Mouse (Mus musculus): ENCODE measurements at regions not wholly inside any gene's neighbourhood (a gene's known extent, or its start where the extent isn't known, plus 50 kb on each side); places are given as distances from the start of the nearest gene placed in this dataset.

GRCm38 (mm10) chr10:112521388-112521787, 250.5 kb downstream of the Kcnc2 start:
- Histone ChIP-seq H3K36me3 (ENCODE audit: control insufficient read depth, insufficient read depth, low read length) (no peaks in the 10 kb centered on the region), H3K27ac (ENCODE audit: low read depth, low read length) (no peak overlapping the region), H3K27me3 (ENCODE audit: control insufficient read depth, insufficient read depth, low read length) (no peaks in the 10 kb centered on the region), H3K9ac (ENCODE audit: low read length) (no peak overlapping the region), H3K9me3 (ENCODE audit: control insufficient read depth, low read length) (no peaks in the 10 kb centered on the region), H3K4me2 (no peak overlapping the region), H3K4me3 (ENCODE audit: low read depth, low read length) (no peak overlapping the region), H3K4me1 (ENCODE audit: control insufficient read depth, insufficient read depth, low read length) (no peaks in the 10 kb centered on the region)
- DNase-seq (ENCODE audit: low spot score, missing footprints) (no peak), ATAC-seq (ENCODE audit: low FRiP score) (no peak)
- WGBS, result 92% methylated on average over 5 of the region's 5 CpGs

- no peaks in the 10 kb centered on the region for H3K36me3 ChIP-seq (ENCODE audit: control insufficient read depth, insufficient read depth, low read length)
- no peak overlapping the region for H3K4me2 ChIP-seq
- 86% methylated on average over 4 of the region's 4 CpGs for WGBS
- H3K27ac ChIP-seq (ENCODE audit: low read depth, low read length), result no peak overlapping the region
- H3K9me3 ChIP-seq (ENCODE audit: control insufficient read depth, low read length), result no peaks in the 10 kb centered on the region
- H3K4me1 ChIP-seq (ENCODE audit: control insufficient read depth, insufficient read depth, low read length), result no peaks in the 10 kb centered on the region
- ATAC-seq (ENCODE audit: low FRiP score), result no peak
- DNase-seq (ENCODE audit: low spot score, missing footprints), result no peak
- H3K9ac ChIP-seq (ENCODE audit: low read length), result no peak overlapping the region
- no peak overlapping the region for H3K4me3 ChIP-seq (ENCODE audit: low read depth, low read length)
- no peaks in the 10 kb centered on the region for H3K27me3 ChIP-seq (ENCODE audit: control insufficient read depth, insufficient read depth, low read length)
Observed at GRCm38 (mm10) chr10:112543051-112543450, 272.1 kb downstream of the Kcnc2 start.

DNA sequence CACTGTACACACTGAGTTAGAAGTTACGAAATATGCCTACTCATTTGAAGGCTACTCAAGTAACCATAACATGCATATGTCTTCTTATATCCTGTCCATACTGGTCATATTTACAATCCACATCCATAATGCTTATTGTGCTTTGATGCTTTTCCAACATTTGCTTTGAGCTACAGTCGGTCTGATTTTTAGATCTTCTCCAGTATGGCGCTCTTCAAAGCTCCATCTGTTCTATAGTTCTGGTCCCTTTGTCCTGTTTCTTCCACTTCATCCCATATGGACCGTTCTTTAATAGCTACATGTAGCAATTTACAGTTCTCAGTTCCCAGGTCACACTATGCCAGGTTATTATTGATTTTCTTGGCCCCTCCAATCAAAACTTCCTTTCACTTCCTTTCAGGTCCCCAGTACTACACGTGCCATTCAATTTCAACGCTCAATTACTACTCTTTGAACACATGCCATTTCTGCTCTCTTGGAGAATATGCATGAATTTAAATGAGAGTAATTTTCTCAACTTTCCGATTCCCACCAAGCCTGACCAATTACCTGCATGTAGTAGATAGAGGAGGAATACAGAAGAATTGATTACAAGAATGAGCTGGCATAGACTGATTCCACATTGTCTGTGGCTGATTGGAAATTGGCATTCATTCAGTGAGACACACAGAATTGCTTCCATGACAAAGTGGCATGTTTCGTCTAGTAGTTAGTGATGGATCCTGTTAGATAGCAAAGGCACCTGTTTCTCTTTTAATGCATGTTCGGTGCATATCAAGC, 301.0 kb downstream of the Kcnc2 start:
- DNase-seq (ENCODE audit: low spot score, missing footprints) (no peak), ATAC-seq (ENCODE audit: low FRiP score) (no peak)
- no peak overlapping the region for H3K4me3 ChIP-seq (ENCODE audit: low read depth, low read length)
- no peak overlapping the region for H3K4me2 ChIP-seq
- no peaks in the 10 kb centered on the region for H3K4me1 ChIP-seq (ENCODE audit: control insufficient read depth, insufficient read depth, low read length)
- 91% methylated on average over 9 of the region's 9 CpGs for WGBS
- H3K9me3 ChIP-seq (ENCODE audit: control insufficient read depth, low read length), result no peaks in the 10 kb centered on the region
- no peak overlapping the region for H3K9ac ChIP-seq (ENCODE audit: low read length)
- no peak overlapping the region for H3K27ac ChIP-seq (ENCODE audit: low read depth, low read length)
- no peaks in the 10 kb centered on the region for H3K27me3 ChIP-seq (ENCODE audit: control insufficient read depth, insufficient read depth, low read length)
- H3K36me3 ChIP-seq (ENCODE audit: control insufficient read depth, insufficient read depth, low read length), result no peaks in the 10 kb centered on the region

DNA sequence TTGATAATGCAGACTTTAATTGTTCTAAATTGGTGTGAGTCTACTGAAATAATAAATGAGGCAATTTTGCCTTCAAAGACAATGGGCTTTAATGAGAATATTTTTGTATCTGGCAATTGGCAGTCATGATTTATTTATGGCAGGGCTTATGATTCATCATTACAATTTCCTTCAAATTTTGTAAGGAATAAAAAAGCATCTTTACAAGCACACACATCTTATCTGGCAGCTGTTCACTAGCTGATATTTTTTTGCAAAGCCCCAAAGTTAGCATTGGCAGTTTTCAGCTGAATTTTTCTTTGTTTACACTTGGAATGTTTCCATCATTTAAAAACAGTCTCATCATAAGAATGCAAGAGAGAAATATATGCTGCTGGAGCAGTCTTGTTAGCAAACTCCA, 301.6 kb downstream of the Kcnc2 start:
- Histone ChIP-seq H3K27me3 (ENCODE audit: control insufficient read depth, insufficient read depth, low read length) (no peaks in the 10 kb centered on the region), H3K27ac (ENCODE audit: low read depth, low read length) (no peak overlapping the region), H3K9me3 (ENCODE audit: control insufficient read depth, low read length) (no peaks in the 10 kb centered on the region), H3K4me3 (ENCODE audit: low read depth, low read length) (no peak overlapping the region), H3K9ac (ENCODE audit: low read length) (no peak overlapping the region), H3K4me2 (no peak overlapping the region), H3K4me1 (ENCODE audit: control insufficient read depth, insufficient read depth, low read length) (no peaks in the 10 kb centered on the region), H3K36me3 (ENCODE audit: control insufficient read depth, insufficient read depth, low read length) (no peaks in the 10 kb centered on the region)
- DNase-seq (ENCODE audit: low spot score, missing footprints), result no peak
- ATAC-seq (ENCODE audit: low FRiP score), result no peak

- no peak for ATAC-seq (ENCODE audit: low FRiP score)
- 88% methylated on average over 9 of the region's 9 CpGs for WGBS
- no peak overlapping the region for H3K27ac ChIP-seq (ENCODE audit: low read depth, low read length)
Observed at GRCm38 (mm10) chr10:112584939-112585338, 314.0 kb downstream of the Kcnc2 start.

DNA sequence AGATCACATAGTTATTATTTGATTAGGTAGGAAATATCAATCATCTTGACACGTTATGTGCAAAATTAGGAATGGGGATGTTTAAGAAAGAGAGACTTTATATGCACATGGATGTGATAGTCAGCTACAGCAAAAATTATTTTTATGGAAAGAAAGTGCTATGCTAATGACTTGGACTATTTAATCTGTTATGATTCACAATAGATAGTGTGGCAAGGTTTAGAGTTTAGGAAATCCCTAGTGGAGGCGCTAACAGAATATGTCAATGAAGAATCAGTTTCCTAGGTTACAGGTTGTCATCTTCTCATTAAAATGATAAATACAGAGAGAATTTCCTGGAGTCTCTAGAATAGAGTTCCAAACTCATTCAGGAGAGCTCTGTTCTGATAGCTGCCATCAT, 323.4 kb downstream of the Kcnc2 start:
- H3K36me3 ChIP-seq (ENCODE audit: control insufficient read depth, insufficient read depth, low read length), result no peaks in the 10 kb centered on the region
- DNase-seq (ENCODE audit: low spot score, missing footprints) (peak; percentile 80), ATAC-seq (ENCODE audit: low FRiP score) (no peak)
- H3K27me3 ChIP-seq (ENCODE audit: control insufficient read depth, insufficient read depth, low read length), result no peaks in the 10 kb centered on the region
- H3K9ac ChIP-seq (ENCODE audit: low read length), result no peak overlapping the region
- no peaks in the 10 kb centered on the region for H3K9me3 ChIP-seq (ENCODE audit: control insufficient read depth, low read length)
- H3K4me3 ChIP-seq (ENCODE audit: low read depth, low read length), result no peak overlapping the region
- H3K4me1 ChIP-seq (ENCODE audit: control insufficient read depth, insufficient read depth, low read length), result no peaks in the 10 kb centered on the region
- no peak overlapping the region for H3K27ac ChIP-seq (ENCODE audit: low read depth, low read length)
- 86% methylated on average over 2 of the region's 2 CpGs for WGBS
- no peak overlapping the region for H3K4me2 ChIP-seq

More at GRCm38 (mm10) chr10:112584939-112585338, 314.0 kb downstream of the Kcnc2 start:
- Histone ChIP-seq H3K27me3 (ENCODE audit: control insufficient read depth, insufficient read depth, low read length) (no peaks in the 10 kb centered on the region), H3K4me3 (ENCODE audit: low read depth, low read length) (no peak overlapping the region), H3K9ac (ENCODE audit: low read length) (no peak overlapping the region), H3K4me2 (no peak overlapping the region), H3K36me3 (ENCODE audit: control insufficient read depth, insufficient read depth, low read length) (no peaks in the 10 kb centered on the region), H3K9me3 (ENCODE audit: control insufficient read depth, low read length) (no peaks in the 10 kb centered on the region), H3K4me1 (ENCODE audit: control insufficient read depth, insufficient read depth, low read length) (no peaks in the 10 kb centered on the region)
- DNase-seq (ENCODE audit: low spot score, missing footprints), result no peak

DNA sequence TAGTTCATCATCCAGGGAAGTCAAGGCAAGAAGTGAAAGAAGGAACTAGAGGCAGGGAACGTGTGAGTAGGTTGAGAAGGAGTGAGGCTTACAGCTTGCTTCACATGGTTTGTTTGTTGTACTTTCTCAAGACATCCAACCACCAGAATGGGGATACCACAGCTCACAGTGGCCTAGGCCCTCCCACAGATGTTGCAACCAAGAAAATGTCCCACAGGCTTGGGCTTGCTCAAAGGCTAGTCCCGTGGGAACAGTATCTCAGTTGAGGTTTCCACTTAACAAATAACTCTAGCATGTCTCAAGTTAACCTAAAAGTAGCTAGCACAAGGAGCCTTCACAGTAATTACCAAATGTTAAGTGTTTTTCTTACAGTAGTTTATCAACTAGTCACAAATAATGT, 323.2 kb downstream of the Atxn7l3b start:
- H3K4me2 ChIP-seq, result no peak overlapping the region
- H3K9me3 ChIP-seq (ENCODE audit: control insufficient read depth, low read length), result no peaks in the 10 kb centered on the region
- no peaks in the 10 kb centered on the region for H3K36me3 ChIP-seq (ENCODE audit: control insufficient read depth, insufficient read depth, low read length)
- DNase-seq (ENCODE audit: low spot score, missing footprints), result no peak
- H3K27ac ChIP-seq (ENCODE audit: low read depth, low read length), result no peak overlapping the region
- H3K4me1 ChIP-seq (ENCODE audit: control insufficient read depth, insufficient read depth, low read length), result no peaks in the 10 kb centered on the region
- no peak overlapping the region for H3K9ac ChIP-seq (ENCODE audit: low read length)
- no peak overlapping the region for H3K4me3 ChIP-seq (ENCODE audit: low read depth, low read length)
- ATAC-seq (ENCODE audit: low FRiP score), result no peak
- H3K27me3 ChIP-seq (ENCODE audit: control insufficient read depth, insufficient read depth, low read length), result no peaks in the 10 kb centered on the region
- 76% methylated on average over 2 of the region's 2 CpGs for WGBS

- Histone ChIP-seq H3K4me1 (ENCODE audit: control insufficient read depth, insufficient read depth, low read length) (no peaks in the 10 kb centered on the region), H3K9ac (ENCODE audit: low read length) (no peak overlapping the region), H3K4me3 (ENCODE audit: low read depth, low read length) (no peak overlapping the region), H3K27me3 (ENCODE audit: control insufficient read depth, insufficient read depth, low read length) (no peaks in the 10 kb centered on the region), H3K27ac (ENCODE audit: low read depth, low read length) (no peak overlapping the region), H3K4me2 (no peak overlapping the region), H3K9me3 (ENCODE audit: control insufficient read depth, low read length) (no peaks in the 10 kb centered on the region), H3K36me3 (ENCODE audit: control insufficient read depth, insufficient read depth, low read length) (no peaks in the 10 kb centered on the region)
- DNase-seq (ENCODE audit: low spot score, missing footprints) (no peak), ATAC-seq (ENCODE audit: low FRiP score) (no peak)
- 83% methylated on average over 4 of the region's 4 CpGs for WGBS
Observed at GRCm38 (mm10) chr10:112607642-112608041, 321.2 kb downstream of the Atxn7l3b start.

DNA sequence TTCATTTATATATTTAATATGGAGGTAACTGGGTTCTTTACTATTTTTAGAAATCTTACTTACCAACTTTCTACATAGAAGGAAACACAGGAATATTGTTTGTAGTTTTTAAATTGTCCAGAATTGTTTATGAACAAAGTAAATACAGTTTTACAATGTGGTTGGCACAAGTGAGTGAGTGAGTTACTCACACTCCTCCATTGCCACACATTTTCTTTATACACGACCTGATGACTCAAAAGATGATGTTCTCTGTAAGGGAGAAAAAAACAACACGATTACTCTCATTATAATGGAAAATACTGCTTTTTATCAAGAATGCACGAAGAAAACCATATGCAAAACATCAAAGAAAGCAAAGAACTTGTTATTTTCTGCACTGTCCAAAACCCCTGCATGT, 317.1 kb downstream of the Atxn7l3b start:
- Histone ChIP-seq H3K9me3 (ENCODE audit: control insufficient read depth, low read length) (no peaks in the 10 kb centered on the region), H3K4me2 (no peak overlapping the region), H3K27me3 (ENCODE audit: control insufficient read depth, insufficient read depth, low read length) (no peaks in the 10 kb centered on the region), H3K27ac (ENCODE audit: low read depth, low read length) (no peak overlapping the region), H3K4me1 (ENCODE audit: control insufficient read depth, insufficient read depth, low read length) (no peaks in the 10 kb centered on the region), H3K9ac (ENCODE audit: low read length) (no peak overlapping the region), H3K4me3 (ENCODE audit: low read depth, low read length) (no peak overlapping the region), H3K36me3 (ENCODE audit: control insufficient read depth, insufficient read depth, low read length) (no peaks in the 10 kb centered on the region)
- no peak for DNase-seq (ENCODE audit: low spot score, missing footprints)
- WGBS, result 77% methylated on average over 3 of the region's 3 CpGs
- no peak for ATAC-seq (ENCODE audit: low FRiP score)

Data from midbrain, embryonic 11.5 days (tissue).